Mouse (Mus musculus) intestine, postnatal 0 days (tissue): ENCODE measurements around the gene Ppp2r5e. TPM values are rescaled to one million over a fixed set of nuclear protein-coding genes. Genes with fewer than 3 reads are reported as not detected.

Experiments
- ATAC-seq: fragments of 200-750 bp; cut with Nextera tagmentation; 2 replicates; pipeline ENCODE4 v1.8.0; 2017; ENCODE audit warnings: mild to moderate bottlenecking, moderate TSS enrichment, moderate library complexity
- H3K27ac ChIP-seq: fragments of 300-500 bp; sonication (generic); 2 replicates; pipeline ENCODE4 v1.5.1; 2014; ENCODE audit warnings: mild to moderate bottlenecking, low read depth, low read length, moderate library complexity
- H3K27me3 ChIP-seq: fragments of 300-500 bp; sonication (generic); replicated peaks from 2 replicates; pipeline ENCODE4 v1.6.1; 2014; ENCODE audit warnings: low read length, mixed read lengths; ENCODE audit not compliant: control insufficient read depth, insufficient read depth
- H3K36me3 ChIP-seq: fragments of 300-500 bp; sonication (generic); 2 replicates; pipeline ENCODE4 v1.6.1; 2014; ENCODE audit warnings: mild to moderate bottlenecking, moderate library complexity; ENCODE audit not compliant: control insufficient read depth, insufficient read depth
- H3K4me1 ChIP-seq: fragments of 300-500 bp; sonication (generic); replicated peaks from 2 replicates; pipeline ENCODE4 v1.6.1; 2014; ENCODE audit warnings: antibody characterized with exemption, low read length, mixed read lengths; ENCODE audit not compliant: control insufficient read depth, insufficient read depth
- H3K4me2 ChIP-seq: fragments of 300-500 bp; sonication (generic); replicated peaks from 2 replicates; pipeline ENCODE4 v1.6.1; 2014; ENCODE audit warnings: low read depth, mild to moderate bottlenecking, moderate library complexity
- H3K4me3 ChIP-seq: fragments of 300-500 bp; sonication (generic); 2 replicates; pipeline ENCODE4 v1.5.1; 2014; ENCODE audit warnings: low read depth, low read length
- H3K9ac ChIP-seq: fragments of 300-500 bp; sonication (generic); 2 replicates; pipeline ENCODE4 v1.6.1; 2014; ENCODE audit warnings: mild to moderate bottlenecking, low read depth, low read length
- H3K9me3 ChIP-seq: fragments of 300-500 bp; sonication (generic); 2 replicates; pipeline ENCODE4 v1.6.1; 2016; ENCODE audit warnings: mixed run types; ENCODE audit not compliant: control insufficient read depth
- CTCF ChIP-seq: sonication (generic); IDR thresholded peaks from 2 replicates; pipeline ENCODE4 v1.5.1; 2016; ENCODE audit warnings: low read depth, mild to moderate bottlenecking, control low read depth, antibody characterized with exemption, moderate library complexity
- WGBS: fragments of 180-500 bp; shearing (Covaris S2); extraction: QIAGEN DNeasy Blood & Tissue Kit; methylation state at CpG from one replicate; pipeline ENCODE4 v1.1.7; 2014; 5-methylcytosine and 5-hydroxymethylcytosine counted together
- polyA plus RNA-seq: library from polyadenylated mRNA; unstranded; fragments of >200 nt; fragmentation: Nextera tagmentation; extraction: Ambion mirVana; gene quantifications from 2 replicates; pipeline ENCODE4 v1.2.1, GENCODE M21; 2015

Gene Ppp2r5e
- polyA plus RNA-seq, 1 experiment from 2014 or later: 7.3 TPM

DNA sequence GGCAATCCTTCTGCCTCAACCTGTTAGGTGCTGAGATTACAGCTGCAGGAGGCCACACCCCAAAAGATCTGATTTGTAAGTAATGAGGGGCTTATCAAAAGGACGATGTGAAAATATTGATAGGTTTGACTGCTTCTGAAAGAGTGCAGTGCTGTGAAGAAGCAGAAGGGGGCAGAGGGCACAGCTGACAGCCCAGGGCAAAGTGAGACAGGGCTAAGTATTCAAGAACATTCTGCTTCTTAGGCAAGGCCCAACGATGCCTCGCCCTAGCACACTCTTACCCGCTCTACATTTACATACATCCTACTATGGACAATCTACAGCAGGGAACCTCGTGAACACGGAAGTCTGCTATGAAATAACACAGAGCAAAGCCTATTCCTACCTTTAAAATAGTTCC lies 128.2 kb downstream of the Ppp2r5e start:
- Histone ChIP-seq H3K27ac (no peak overlapping the region), H3K36me3 (peaks cover 21% of the 10 kb centered on the region), H3K9me3 (no peaks in the 10 kb centered on the region), H3K4me1 (no peaks in the 10 kb centered on the region), H3K27me3 (no peaks in the 10 kb centered on the region), H3K4me3 (no peak overlapping the region), H3K9ac (no peak overlapping the region), H3K4me2 (no peak overlapping the region)
- 64% methylated on average over 6 of the region's 6 CpGs for WGBS
- peak; percentile 56; the same call in 1 of the 2 replicates for ATAC-seq
- TF ChIP-seq CTCF: peak; percentile 63

DNA sequence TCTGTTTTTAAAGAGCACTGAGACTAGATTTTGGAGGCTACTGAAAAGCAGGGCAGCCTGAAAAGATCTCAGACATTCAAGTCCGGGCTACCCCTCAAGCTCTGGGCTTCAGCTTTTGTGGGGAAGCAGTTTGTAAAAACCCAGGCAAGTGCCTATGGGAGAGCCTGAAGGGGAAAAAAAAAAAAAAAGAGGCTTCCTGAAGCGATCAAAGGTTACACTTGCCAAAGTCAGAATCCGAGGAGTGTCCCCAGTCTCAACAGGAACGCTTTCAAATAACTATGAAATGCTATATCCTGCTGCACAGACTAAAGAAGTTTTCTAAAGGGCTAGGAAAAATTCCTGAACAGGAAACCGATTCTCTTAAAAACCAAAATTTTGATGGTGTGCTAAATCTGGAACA lies 128.9 kb downstream of the Ppp2r5e start:
- no peak overlapping the region for H3K27ac ChIP-seq
- H3K9me3 ChIP-seq: no peaks in the 10 kb centered on the region
- no peak for ATAC-seq
- no peaks in the 10 kb centered on the region for H3K4me1 ChIP-seq
- WGBS: 63% methylated on average over 5 of the region's 5 CpGs
- no peak overlapping the region for H3K9ac ChIP-seq
- no peaks in the 10 kb centered on the region for H3K27me3 ChIP-seq
- TF ChIP-seq CTCF: no peak
- no peak overlapping the region for H3K4me3 ChIP-seq
- H3K36me3 ChIP-seq: peaks cover 21% of the 10 kb centered on the region
- no peak overlapping the region for H3K4me2 ChIP-seq

DNA sequence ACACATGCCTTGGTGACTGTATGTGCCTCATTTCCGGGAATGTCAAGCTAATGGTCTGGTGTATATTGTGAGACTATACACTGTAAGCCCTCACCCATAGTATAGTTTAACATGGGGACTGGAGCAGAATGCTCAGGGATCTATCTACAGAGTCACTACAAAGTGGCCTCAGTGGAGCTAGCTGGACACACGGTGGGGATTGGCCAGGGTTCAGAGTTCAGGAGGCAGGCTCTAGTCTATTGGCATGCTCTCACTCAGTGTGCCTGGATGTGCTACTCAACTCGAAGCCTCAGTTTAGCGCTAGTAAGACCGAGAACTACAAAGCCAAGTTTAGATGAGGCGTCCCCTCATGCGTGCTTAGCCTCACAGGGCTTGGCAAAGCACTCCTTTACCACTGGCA lies 129.8 kb downstream of the Ppp2r5e start:
- H3K4me3 ChIP-seq: no peak overlapping the region
- H3K9me3 ChIP-seq: no peaks in the 10 kb centered on the region
- H3K4me1 ChIP-seq: no peaks in the 10 kb centered on the region
- TF ChIP-seq CTCF: no peak
- peaks cover 28% of the 10 kb centered on the region for H3K36me3 ChIP-seq
- no peak overlapping the region for H3K9ac ChIP-seq
- no peak for ATAC-seq
- H3K4me2 ChIP-seq: no peak overlapping the region
- no peaks in the 10 kb centered on the region for H3K27me3 ChIP-seq
- H3K27ac ChIP-seq: no peak overlapping the region
- 85% methylated on average over 7 of the region's 7 CpGs for WGBS

DNA sequence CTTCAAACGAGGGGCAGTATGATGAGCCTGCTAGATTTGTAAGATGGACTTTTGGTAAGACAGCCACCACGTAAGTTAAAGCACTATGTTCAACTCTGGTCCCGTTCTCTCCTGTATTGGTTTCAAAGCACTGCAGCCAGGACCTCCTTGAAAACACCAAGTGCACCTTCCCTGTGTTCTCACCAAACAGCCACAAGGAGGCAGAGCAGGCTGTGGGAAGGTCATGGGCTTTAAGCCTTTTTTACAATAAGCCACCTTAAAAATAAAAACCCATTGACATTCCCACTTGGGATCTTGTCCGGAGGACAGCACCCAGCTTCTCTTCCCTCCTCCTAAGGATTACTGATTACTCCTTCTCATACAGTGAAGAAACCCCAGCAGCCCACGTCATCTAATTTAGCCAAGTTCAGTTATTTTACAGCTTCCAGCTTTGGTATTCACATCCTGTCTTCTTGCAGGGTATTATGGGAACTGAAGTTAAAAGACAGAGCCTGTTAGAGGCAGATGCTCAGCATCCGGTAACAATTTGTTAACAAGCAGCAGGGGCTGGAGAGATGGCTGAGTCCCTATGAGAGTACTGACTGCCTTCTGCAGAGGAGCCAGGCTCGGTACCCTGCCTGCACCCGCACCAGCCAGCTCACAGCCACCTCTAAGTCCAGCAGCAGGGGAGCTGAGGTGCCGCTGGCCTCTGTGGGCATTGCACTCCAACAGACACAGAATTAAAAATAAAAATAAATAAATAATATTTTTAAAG lies 131.9 kb downstream of the Ppp2r5e start:
- TF ChIP-seq CTCF: peak; percentile 81
- H3K4me3 ChIP-seq: no peak overlapping the region
- no peak overlapping the region for H3K9ac ChIP-seq
- H3K4me1 ChIP-seq: no peaks in the 10 kb centered on the region
- no peaks in the 10 kb centered on the region for H3K27me3 ChIP-seq
- H3K27ac ChIP-seq: no peak overlapping the region
- 76% methylated on average over 9 of the region's 9 CpGs for WGBS
- peaks cover 41% of the 10 kb centered on the region for H3K36me3 ChIP-seq
- H3K9me3 ChIP-seq: no peaks in the 10 kb centered on the region
- ATAC-seq: no peak
- no peak overlapping the region for H3K4me2 ChIP-seq

DNA sequence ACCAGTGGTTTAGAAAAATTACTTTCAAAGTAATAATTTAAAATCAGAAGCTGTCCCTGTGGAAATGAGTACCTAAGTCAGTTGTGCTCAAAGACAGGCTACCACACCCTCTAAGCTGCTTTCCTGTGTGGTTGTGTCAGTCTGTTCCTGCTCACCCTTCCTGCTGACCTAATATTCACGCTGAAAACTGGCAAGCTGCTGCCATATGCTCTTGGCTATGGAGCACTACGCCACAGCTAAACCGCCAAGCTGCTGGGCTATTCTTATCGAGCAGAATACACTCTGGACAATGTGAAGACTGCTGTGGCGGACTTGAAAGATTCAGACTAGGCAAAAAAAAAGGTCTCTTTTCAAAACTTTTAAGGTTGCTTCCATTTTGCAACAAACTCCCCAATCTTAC lies 135.5 kb downstream of the Ppp2r5e start:
- Histone ChIP-seq H3K9me3 (no peaks in the 10 kb centered on the region), H3K4me3 (no peak overlapping the region), H3K4me1 (no peaks in the 10 kb centered on the region), H3K9ac (no peak overlapping the region), H3K36me3 (peaks cover 38% of the 10 kb centered on the region), H3K27me3 (no peaks in the 10 kb centered on the region), H3K4me2 (no peak overlapping the region), H3K27ac (no peak overlapping the region)
- ATAC-seq: no peak
- 87% methylated on average over 5 of the region's 5 CpGs for WGBS
- no peak for TF ChIP-seq CTCF

DNA sequence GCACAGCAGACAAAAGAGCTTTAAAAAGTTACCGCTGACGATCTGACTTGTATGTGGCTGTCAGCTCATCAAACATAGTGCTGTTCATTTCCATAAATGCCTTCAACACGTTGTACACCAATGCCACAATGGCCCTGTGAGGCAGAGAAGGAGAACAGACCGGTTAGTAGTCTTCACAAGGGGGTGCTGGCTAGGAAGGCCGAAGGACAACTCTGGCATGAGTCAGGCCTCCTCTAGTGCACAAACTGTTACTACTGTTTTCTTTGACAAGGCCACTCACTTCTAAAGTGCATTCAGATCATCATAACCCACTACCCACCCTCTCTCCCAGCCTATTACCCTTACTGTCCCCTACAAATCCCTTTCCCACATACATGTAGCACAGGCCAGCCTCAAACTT lies 136.4 kb downstream of the Ppp2r5e start:
- H3K9me3 ChIP-seq: no peaks in the 10 kb centered on the region
- H3K9ac ChIP-seq: no peak overlapping the region
- no peak overlapping the region for H3K4me3 ChIP-seq
- no peaks in the 10 kb centered on the region for H3K4me1 ChIP-seq
- no peak overlapping the region for H3K27ac ChIP-seq
- H3K36me3 ChIP-seq: peaks cover 34% of the 10 kb centered on the region
- no peak for ATAC-seq
- H3K27me3 ChIP-seq: no peaks in the 10 kb centered on the region
- no peak overlapping the region for H3K4me2 ChIP-seq
- TF ChIP-seq CTCF: no peak
- 92% methylated on average over 5 of the region's 5 CpGs for WGBS
